Mouse (Mus musculus) CH12.LX (cell line): ENCODE measurements at regions not wholly inside any gene's neighbourhood (a gene's known extent, or its start where the extent isn't known, plus 50 kb on each side); places are given as distances from the start of the nearest gene placed in this dataset.

Experiments
- DNase-seq: peaks from one replicate; pipeline ENCODE4 v3.0.0-alpha.2; 2013; ENCODE audit errors: extremely low read depth
- H3K27ac ChIP-seq: 2 replicates; pipeline ENCODE4 v1.5.1; 2012; ENCODE audit warnings: low read depth, mild to moderate bottlenecking, control low read depth, moderate library complexity; ENCODE audit not compliant: insufficient read depth
- H3K27me3 ChIP-seq: replicated peaks from 2 replicates; pipeline ENCODE3; 2012; ENCODE audit warnings: inconsistent platforms
- H3K36me3 ChIP-seq, 2 experiments: replicated peaks in 1 of 2; 2 replicates each; pipeline versions ENCODE3 to v1.6.1; 2012; ENCODE audit warnings: inconsistent platforms in 1 of 2, low read length in 1 of 2, mild to moderate bottlenecking in 1 of 2, mixed read lengths in 1 of 2, moderate library complexity in 1 of 2; ENCODE audit not compliant: control insufficient read depth in 1 of 2, insufficient read depth in 1 of 2
- H3K4me1 ChIP-seq, 2 experiments: 2 replicates each; pipeline ENCODE4 v1.6.1; 2012; ENCODE audit warnings: inconsistent platforms in 1 of 2, moderate library complexity in 1 of 2; ENCODE audit not compliant: insufficient read depth in 2 of 2, control insufficient read depth in 1 of 2
- H3K4me2 ChIP-seq: 2 replicates; pipeline ENCODE4 v1.6.1; 2012; ENCODE audit warnings: low read depth, mild to moderate bottlenecking, control low read depth; ENCODE audit not compliant: poor library complexity, insufficient read depth, severe bottlenecking
- H3K4me3 ChIP-seq, 3 experiments: fragments of 150-350 bp in 1 of 3; sonication (generic) in 1 of 3; replicated peaks in 1 of 3; 2 replicates each; pipeline versions ENCODE3 to v1.5.1; 2011 to 2012; ENCODE audit warnings: low read depth in 2 of 3, low read length in 2 of 3, mild to moderate bottlenecking in 2 of 3, moderate library complexity in 2 of 3, control low read depth in 1 of 3, improper control_type of control experiment in 1 of 3, inconsistent platforms in 1 of 3, mixed read lengths in 1 of 3; ENCODE audit not compliant: poor library complexity in 1 of 3
- H3K79me2 ChIP-seq: replicated peaks from 2 replicates; pipeline ENCODE4 v1.6.1; 2012; ENCODE audit warnings: mild to moderate bottlenecking, moderate library complexity; ENCODE audit not compliant: control insufficient read depth, poor library complexity, insufficient read depth, severe bottlenecking; ENCODE audit errors: extremely low read depth
- H3K9ac ChIP-seq: 2 replicates; pipeline ENCODE4 v1.6.1; 2012; ENCODE audit warnings: low read depth, mild to moderate bottlenecking, control low read depth, moderate library complexity; ENCODE audit not compliant: insufficient read depth
- H3K9me3 ChIP-seq: replicated peaks from 2 replicates; pipeline ENCODE3; 2012; ENCODE audit warnings: low read length, inconsistent platforms, mixed read lengths
- CTCF ChIP-seq, 2 experiments: IDR thresholded peaks in 1 of 2; conservative IDR thresholded peaks in 1 of 2; 2 replicates each; pipeline ENCODE4 v1.5.1; 2011 to 2012; ENCODE audit warnings: low read depth in 2 of 2, low read length in 2 of 2, improper control_type of control experiment in 1 of 2, inconsistent platforms in 1 of 2, mild to moderate bottlenecking in 1 of 2, moderate library complexity in 1 of 2
- HCFC1 ChIP-seq: IDR thresholded peaks from 2 replicates; pipeline ENCODE4 v1.6.1; 2012; ENCODE audit warnings: low read depth, mild to moderate bottlenecking, inconsistent platforms, low read length, improper control_type of control experiment
- MAFK ChIP-seq: IDR thresholded peaks from 2 replicates; pipeline ENCODE4 v1.6.1; 2011; ENCODE audit warnings: low read length, improper control_type of control experiment; ENCODE audit not compliant: insufficient replicate concordance
- MEF2A ChIP-seq: IDR thresholded peaks from 2 replicates; pipeline ENCODE4 v1.6.1; 2014; ENCODE audit warnings: low read depth, mild to moderate bottlenecking, inconsistent platforms, low read length, improper control_type of control experiment, borderline replicate concordance
- RAD21 ChIP-seq: IDR thresholded peaks from 2 replicates; pipeline ENCODE4 v1.6.1; 2011; ENCODE audit warnings: low read depth, mild to moderate bottlenecking, low read length, improper control_type of control experiment, moderate library complexity
- SMC3 ChIP-seq: IDR thresholded peaks from 2 replicates; pipeline ENCODE4 v1.6.1; 2011; ENCODE audit warnings: low read depth, low read length, improper control_type of control experiment
- dilution Hi-C: fragments of 300-500 bp; cut with MboI; formaldehyde crosslinking; loops from 2 replicates; pipeline ENCODE4 v1.14.3; 2020; ENCODE audit warnings: low sequenced_read_pairs; ENCODE audit not compliant: extremely low pct_unique_long_range_greater_than_20kb, extremely low pct_ligation_motif_present
- in situ Hi-C: fragments of 300-500 bp; cut with MboI; formaldehyde crosslinking; loops from 3 replicates; pipeline ENCODE4 v1.14.3; 2019; ENCODE audit warnings: low sequenced_read_pairs, low pct_ligation_motif_present, low pct_unique_long_range_greater_than_20kb, mixed read lengths

GRCm38 (mm10) chr8:66623361-66623760 is 64.6 kb downstream of the Npy5r start:
- in situ Hi-C loops (no loop called here), dilution Hi-C loops (no loop called here)
- Histone ChIP-seq H3K36me3 (no peaks in the 10 kb centered on the region), H3K79me2 (no peaks in the 10 kb centered on the region), H3K4me1 (no peaks in the 10 kb centered on the region), H3K27ac (no peak overlapping the region), H3K4me3 (no peak overlapping the region), H3K4me2 (no peak overlapping the region), H3K9me3 (no peaks in the 10 kb centered on the region), H3K9ac (no peak overlapping the region), H3K27me3 (no peaks in the 10 kb centered on the region)
- no peak for TF ChIP-seq MEF2A
- DNase-seq: no peak

- peak; percentile 1 for DNase-seq
- Histone ChIP-seq H3K27me3 (no peaks in the 10 kb centered on the region), H3K79me2 (no peaks in the 10 kb centered on the region), H3K36me3 (no peaks in the 10 kb centered on the region), H3K9ac (no peak overlapping the region), H3K4me2 (no peak overlapping the region), H3K9me3 (no peaks in the 10 kb centered on the region), H3K4me1 (no peaks in the 10 kb centered on the region), H3K27ac (no peak overlapping the region), H3K4me3 (no peak overlapping the region)
- peak in 1 of 2 experiments; percentile 62; a peak in 2 of 4 replicates for TF ChIP-seq CTCF (conservative IDR thresholded peaks at IDR 0.05 in 1 of 2, IDR thresholded peaks at IDR 0.05 in 1 of 2; ENCODE audit: low read depth in 2 of 2, low read length in 2 of 2)
- no peak for TF ChIP-seq MAFK
- no peak for TF ChIP-seq HCFC1
- TF ChIP-seq SMC3: peak; percentile 32
- TF ChIP-seq RAD21: peak; percentile 45
- dilution Hi-C loops (no loop called here), in situ Hi-C loops (no loop called here)
Observed at GRCm38 (mm10) chr8:66623822-66624221, 64.1 kb downstream of the Npy5r start.
